Mouse (Mus musculus) heart, embryonic 13.5 days (tissue): ENCODE results near the gene Spsb3. TPM values are rescaled to one million over a fixed set of nuclear protein-coding genes. Genes with fewer than 3 reads are reported as not detected.

Experiments
- ATAC-seq: fragments of 200-750 bp; cut with Nextera tagmentation; 2 replicates; pipeline ENCODE4 v1.8.0; 2017; ENCODE audit warnings: moderate TSS enrichment; ENCODE audit not compliant: insufficient number of reproducible peaks, low FRiP score, low TSS enrichment; ENCODE audit errors: extremely low read depth
- H3K27ac ChIP-seq: fragments of 300-500 bp; sonication (generic); replicated peaks from 2 replicates; pipeline ENCODE4 v1.5.1; 2015; ENCODE audit warnings: moderate library complexity, mild to moderate bottlenecking, inconsistent platforms
- H3K27me3 ChIP-seq: fragments of 300-500 bp; sonication (generic); replicated peaks from 2 replicates; pipeline ENCODE4 v1.6.1; 2015; ENCODE audit warnings: mild to moderate bottlenecking, inconsistent platforms
- H3K36me3 ChIP-seq: fragments of 300-500 bp; sonication (generic); 2 replicates; pipeline ENCODE4 v1.6.1; 2015; ENCODE audit warnings: mild to moderate bottlenecking, inconsistent platforms
- H3K4me1 ChIP-seq: fragments of 300-500 bp; sonication (generic); 2 replicates; pipeline ENCODE4 v1.6.1; 2015; ENCODE audit warnings: inconsistent platforms
- H3K4me2 ChIP-seq: fragments of 300-500 bp; sonication (generic); 2 replicates; pipeline ENCODE4 v1.6.1; 2015; ENCODE audit warnings: inconsistent platforms, mild to moderate bottlenecking, moderate library complexity
- H3K4me3 ChIP-seq: fragments of 300-500 bp; sonication (generic); 2 replicates; pipeline ENCODE4 v1.5.1; 2015; ENCODE audit warnings: moderate library complexity, mild to moderate bottlenecking, inconsistent platforms
- H3K9ac ChIP-seq: fragments of 300-500 bp; sonication (generic); 2 replicates; pipeline ENCODE4 v1.6.1; 2015; ENCODE audit warnings: inconsistent platforms, mild to moderate bottlenecking, moderate library complexity
- H3K9me3 ChIP-seq: fragments of 300-500 bp; sonication (generic); 2 replicates; pipeline ENCODE4 v1.6.1; 2016; ENCODE audit warnings: inconsistent platforms
- WGBS: fragments of 180-500 bp; shearing (Covaris S2); methylation state at CpG from one replicate; pipeline ENCODE4 v1.1.7; 2015; ENCODE audit warnings: mixed read lengths; 5-methylcytosine and 5-hydroxymethylcytosine counted together
- polyA plus RNA-seq: library from polyadenylated mRNA; unstranded; fragments of >200 nt; fragmentation: Nextera tagmentation; extraction: Ambion mirVana; gene quantifications from 2 replicates; pipeline ENCODE4 v1.2.1, GENCODE M21; 2015

Spsb3 gene
- polyA plus RNA-seq, 1 experiment from 2014 or later = 27.8 TPM

DNA sequence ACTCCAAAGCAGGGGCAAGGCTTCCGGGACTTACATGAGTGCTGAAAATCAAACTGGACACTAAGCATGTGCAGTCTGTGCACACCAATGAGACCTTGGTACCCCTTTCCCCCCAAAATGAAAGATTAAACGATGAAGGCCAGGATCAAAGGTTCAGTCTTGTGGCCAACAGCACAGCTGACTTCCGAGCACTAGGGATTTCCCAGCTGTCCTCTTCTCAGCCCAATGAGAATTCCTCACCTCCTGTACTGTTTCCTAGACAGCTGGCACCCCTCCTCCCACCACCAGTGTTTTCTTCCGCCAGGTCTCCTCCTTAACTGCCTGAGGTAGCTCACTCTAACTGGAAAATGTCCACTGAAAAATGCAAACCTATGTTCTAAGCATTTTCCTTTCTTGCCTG, 46.7 kb downstream of the Spsb3 start:
- 72% methylated on average over 4 of the region's 4 CpGs for WGBS
- Histone ChIP-seq H3K4me2 (no peak overlapping the region), H3K36me3 (peaks cover 28% of the 10 kb centered on the region), H3K9me3 (no peaks in the 10 kb centered on the region), H3K4me3 (no peak overlapping the region), H3K27me3 (no peaks in the 10 kb centered on the region), H3K4me1 (peaks cover 32% of the 10 kb centered on the region), H3K9ac (no peak overlapping the region), H3K27ac (no peak overlapping the region)
- ATAC-seq = no peak

DNA sequence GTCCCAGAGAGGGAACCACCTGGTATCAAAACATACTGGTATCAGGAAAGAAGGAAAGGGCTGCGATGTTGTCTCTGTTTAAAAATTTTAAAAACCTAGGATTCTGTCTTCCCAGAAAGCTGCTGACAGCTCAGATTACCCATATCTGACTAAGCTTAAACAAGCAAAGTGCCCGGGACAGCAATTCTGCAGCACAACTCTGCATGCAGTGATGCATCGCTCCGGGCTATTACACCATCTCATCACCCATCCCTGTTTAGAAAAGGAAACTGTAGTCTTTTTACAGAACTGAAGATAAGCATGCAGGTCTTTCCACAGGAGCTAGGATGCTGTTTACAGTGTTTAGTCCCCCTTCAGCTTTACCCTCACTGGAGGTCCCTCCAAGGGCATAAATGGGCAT, 48.5 kb downstream of the Spsb3 start:
- H3K9me3 ChIP-seq = no peaks in the 10 kb centered on the region
- WGBS = 33% methylated on average over 4 of the region's 4 CpGs
- no peaks in the 10 kb centered on the region for H3K27me3 ChIP-seq
- peaks cover 27% of the 10 kb centered on the region for H3K4me1 ChIP-seq
- no peak for ATAC-seq
- H3K36me3 ChIP-seq = peaks cover 23% of the 10 kb centered on the region
- no peak overlapping the region for H3K27ac ChIP-seq
- H3K9ac ChIP-seq = peak overlapping the region; percentile 94
- peak overlapping the region; percentile 73 for H3K4me2 ChIP-seq
- peak overlapping the region; percentile 91 for H3K4me3 ChIP-seq

DNA sequence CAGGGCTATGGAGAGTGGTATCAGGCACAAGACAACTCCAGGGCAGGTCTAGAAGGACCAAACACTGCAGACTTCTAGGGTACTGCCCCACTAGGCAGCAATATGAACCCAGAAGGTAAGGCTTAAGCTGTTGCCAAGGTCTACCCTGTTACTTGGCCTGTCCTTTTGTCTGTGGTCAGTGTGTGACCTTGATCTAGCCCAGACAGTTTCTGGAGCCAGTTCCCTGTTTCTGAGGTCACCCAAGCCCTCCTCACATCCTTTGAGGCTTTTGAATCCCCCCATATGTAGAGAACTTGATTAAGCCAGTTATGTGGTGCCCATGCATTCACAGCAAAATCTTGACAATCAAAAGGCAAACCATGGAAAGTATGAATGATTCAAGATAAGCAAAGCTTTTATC, 49.2 kb downstream of the Spsb3 start:
- Histone ChIP-seq H3K9me3 (no peaks in the 10 kb centered on the region), H3K4me3 (peak overlapping the region; percentile 91), H3K4me1 (peaks cover 27% of the 10 kb centered on the region), H3K27ac (0 out of 2 replicates have a peak overlapping the region, but pooled peaks have one; percentile 1), H3K4me2 (peak overlapping the region; percentile 73), H3K9ac (peak overlapping the region; percentile 94), H3K36me3 (peaks cover 20% of the 10 kb centered on the region), H3K27me3 (no peaks in the 10 kb centered on the region)
- no peak for ATAC-seq

DNA sequence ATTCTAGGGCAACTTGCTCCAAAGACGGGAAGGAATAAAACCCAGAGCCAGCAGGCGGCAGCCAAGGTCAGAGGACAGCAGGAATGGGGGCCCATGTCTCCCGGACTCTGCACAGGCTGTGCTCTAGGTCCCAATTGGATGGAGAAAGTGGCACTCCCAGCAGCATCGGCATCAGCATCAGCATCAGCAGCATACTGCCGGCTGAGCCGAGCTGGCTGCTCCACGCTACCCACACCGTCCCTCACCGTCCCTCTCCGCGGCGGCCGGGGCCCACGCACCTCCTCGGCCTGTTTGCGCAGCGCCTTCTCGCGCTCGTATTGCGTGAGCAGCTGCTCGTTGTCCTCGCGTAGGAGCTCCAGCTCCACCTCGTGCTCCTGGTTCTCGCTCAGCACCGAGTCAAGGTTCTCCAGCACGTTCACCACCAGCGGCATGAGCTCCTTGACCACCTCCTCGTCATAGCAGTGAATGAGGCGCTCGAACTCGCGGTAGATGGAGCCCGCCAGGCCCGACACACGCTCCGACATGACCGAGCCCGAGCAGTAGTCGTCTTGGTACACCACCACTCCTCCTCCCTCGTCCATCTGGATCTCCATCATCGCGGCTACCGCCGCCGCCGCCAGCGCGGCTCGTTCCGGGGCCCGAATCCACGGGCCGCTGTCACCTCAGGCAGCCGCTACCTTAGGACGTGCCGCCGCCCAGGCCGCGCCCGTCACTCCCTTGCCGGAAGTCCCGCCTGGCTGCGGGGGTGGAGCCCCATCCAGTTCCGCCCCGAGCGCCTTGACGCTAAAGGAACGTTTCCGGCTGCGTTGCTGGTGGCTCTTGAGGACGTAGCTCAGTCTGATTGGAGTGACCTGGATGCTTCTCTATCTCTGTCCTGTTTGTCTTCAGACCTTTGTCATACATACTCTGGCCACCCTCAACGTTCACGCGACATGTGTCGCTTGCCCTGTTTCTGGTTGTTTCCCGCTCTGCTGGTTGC, 50.1 kb downstream of the Spsb3 start, which contains the start of gene Mapk8ip3:
Gene Mapk8ip3, minus strand, starts transcription at position 719 of the 979 bp plus-strand sequence.
- H3K4me3 ChIP-seq = peak within 1 kb of the TSS; percentile 91
- WGBS = under 1% methylated on average over 78 of the region's 78 CpGs
- peak within 1 kb of the TSS; percentile 73 for H3K4me2 ChIP-seq
- H3K4me1 ChIP-seq = peaks cover 27% of the 10 kb centered on the region
- peak; percentile 91 for ATAC-seq
- H3K9me3 ChIP-seq = no peaks in the 10 kb centered on the region
- peak within 1 kb of the TSS; percentile 94 for H3K9ac ChIP-seq
- no peaks in the 10 kb centered on the region for H3K27me3 ChIP-seq
- H3K27ac ChIP-seq = peak within 1 kb of the TSS; percentile 85
- peaks cover 15% of the 10 kb centered on the region for H3K36me3 ChIP-seq

DNA sequence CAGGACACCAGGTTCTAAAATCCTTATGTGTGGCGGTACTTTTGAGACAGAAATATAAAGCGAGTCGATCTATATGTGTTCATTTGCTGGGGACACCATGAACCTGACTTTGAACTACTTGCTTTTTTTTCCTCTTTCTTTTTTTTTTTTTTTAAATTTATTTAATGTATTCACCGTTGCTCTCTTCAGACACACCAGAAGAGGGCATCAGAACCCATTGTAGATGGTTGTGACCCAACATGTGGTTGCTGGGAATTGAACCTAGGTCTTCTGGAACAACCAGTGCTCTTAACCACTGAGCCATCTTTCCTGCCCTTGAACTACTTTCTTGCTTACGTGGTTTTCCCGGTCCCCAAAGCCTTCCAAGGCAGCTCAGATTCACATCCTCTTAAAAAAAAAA, 50.8 kb downstream of the Spsb3 start:
- ATAC-seq = no peak
- 44% methylated on average over 6 of the region's 6 CpGs for WGBS
- H3K27me3 ChIP-seq = no peaks in the 10 kb centered on the region

More for the DNA sequence above, 50.8 kb downstream of the Spsb3 start:
- Histone ChIP-seq H3K9ac (peak overlapping the region; percentile 94), H3K4me2 (peak overlapping the region; percentile 73), H3K9me3 (no peaks in the 10 kb centered on the region), H3K4me1 (peaks cover 27% of the 10 kb centered on the region), H3K4me3 (peak overlapping the region; percentile 91), H3K27ac (peak overlapping the region; percentile 85), H3K36me3 (peaks cover 11% of the 10 kb centered on the region; the same call in 1 of the 2 replicates)

Other genes with a start within 250 kb of the Spsb3 start
- gene Slc9a3r2, start 236.3 kb upstream of the Spsb3 start, polyA plus RNA-seq = 46.8 and 51.1 TPM in 2 replicates
- gene Npw, start 228.2 kb upstream of the Spsb3 start, polyA plus RNA-seq = not detected in 2 replicates
- 15.1 and 15.8 TPM in 2 replicates for gene Zfp598, start 217.0 kb upstream of the Spsb3 start, polyA plus RNA-seq
- gene Syngr3, start 196.7 kb upstream of the Spsb3 start, polyA plus RNA-seq = 0.59 and 0.83 TPM in 2 replicates
- 31.4 and 31.9 TPM in 2 replicates for gene Gfer, start 190.5 kb upstream of the Spsb3 start, polyA plus RNA-seq
- gene Noxo1, start 190.4 kb upstream of the Spsb3 start, polyA plus RNA-seq = 1.1 TPM in 2 replicates
- gene Tbl3, start 179.0 kb upstream of the Spsb3 start, polyA plus RNA-seq = 45.7 and 47.4 TPM in 2 replicates
- gene Rnf151, start 168.6 kb upstream of the Spsb3 start, polyA plus RNA-seq = not detected in 2 replicates
- gene Rps2, start 168.5 kb upstream of the Spsb3 start, polyA plus RNA-seq = 903 and 1,010 TPM in 2 replicates
- gene Ndufb10, start 162.2 kb upstream of the Spsb3 start, polyA plus RNA-seq = 344 and 399 TPM in 2 replicates
- gene Rpl3l, start 158.8 kb upstream of the Spsb3 start, polyA plus RNA-seq = 0.68 and 1.1 TPM in 2 replicates
- gene Msrb1, start 150.0 kb upstream of the Spsb3 start, polyA plus RNA-seq = 18.0 and 20.4 TPM in 2 replicates
- 0.24 and 0.59 TPM in 2 replicates for gene Hs3st6, start 133.7 kb upstream of the Spsb3 start, polyA plus RNA-seq
- gene Meiob, start 82.4 kb upstream of the Spsb3 start, polyA plus RNA-seq = not detected in 2 replicates
- gene Hagh, start 46.5 kb upstream of the Spsb3 start, polyA plus RNA-seq = 47.3 and 54.5 TPM in 2 replicates
- gene Fahd1, start 36.3 kb upstream of the Spsb3 start, polyA plus RNA-seq = 36.9 and 39.7 TPM in 2 replicates
- gene Igfals, start 20.6 kb upstream of the Spsb3 start, polyA plus RNA-seq = 0.11 and 0.50 TPM in 2 replicates
- gene Nubp2, start 294 bp upstream of the Spsb3 start, polyA plus RNA-seq = 36.1 and 41.4 TPM in 2 replicates
- gene Eme2, start 8.4 kb downstream of the Spsb3 start, polyA plus RNA-seq = 20.7 and 22.5 TPM in 2 replicates
- gene Mrps34, start 8.5 kb downstream of the Spsb3 start, polyA plus RNA-seq = 79.2 and 81.5 TPM in 2 replicates
- gene Nme3, start 9.9 kb downstream of the Spsb3 start, polyA plus RNA-seq = 32.0 and 41.0 TPM in 2 replicates
- 24.1 and 25.2 TPM in 2 replicates for gene Mapk8ip3, start 50.3 kb downstream of the Spsb3 start, polyA plus RNA-seq
- 122 and 123 TPM in 2 replicates for gene Jpt2, start 74.0 kb downstream of the Spsb3 start, polyA plus RNA-seq
- gene Cramp1l, start 129.1 kb downstream of the Spsb3 start, polyA plus RNA-seq = 4.0 and 4.4 TPM in 2 replicates
- 11.7 and 13.4 TPM in 2 replicates for gene Ift140, start 129.4 kb downstream of the Spsb3 start, polyA plus RNA-seq
- 18.0 and 19.4 TPM in 2 replicates for gene Tmem204, start 196.9 kb downstream of the Spsb3 start, polyA plus RNA-seq
- gene Telo2, start 229.3 kb downstream of the Spsb3 start, polyA plus RNA-seq = 25.1 and 29.0 TPM in 2 replicates
- 0.11 and 0.15 TPM in 2 replicates for gene Ptx4, start 234.1 kb downstream of the Spsb3 start, polyA plus RNA-seq
- 15.7 and 17.9 TPM in 2 replicates for gene Clcn7, start 246.7 kb downstream of the Spsb3 start, polyA plus RNA-seq